Mouse (Mus musculus) embryonic facial prominence, embryonic 11.5 days (tissue): Measurements from ENCODE around the gene Sez6l. TPM values are rescaled to one million over a fixed set of nuclear protein-coding genes. Genes with fewer than 3 reads are reported as not detected.

Source experiments
- ATAC-seq: fragments of 200-750 bp; cut with Nextera tagmentation; replicated peaks from 2 replicates; pipeline ENCODE4 v1.8.0; 2017; ENCODE audit warnings: low read depth; ENCODE audit not compliant: insufficient number of reproducible peaks, low FRiP score, low TSS enrichment
- DNase-seq: peaks from one replicate; pipeline ENCODE4 v3.0.0-alpha.2; 2015; ENCODE audit warnings: low spot score
- H3K27ac ChIP-seq: fragments of 300-500 bp; sonication (generic); replicated peaks from 2 replicates; pipeline ENCODE4 v1.5.1; 2014; ENCODE audit warnings: mild to moderate bottlenecking, low read depth, low read length, control low read depth
- H3K27me3 ChIP-seq: fragments of 300-500 bp; sonication (generic); 2 replicates; pipeline ENCODE4 v1.6.1; 2014; ENCODE audit warnings: mild to moderate bottlenecking, low read length, moderate library complexity, mixed read lengths; ENCODE audit not compliant: control insufficient read depth, insufficient read depth
- H3K36me3 ChIP-seq: fragments of 300-500 bp; sonication (generic); replicated peaks from 2 replicates; pipeline ENCODE4 v1.6.1; 2014; ENCODE audit warnings: low read depth, mild to moderate bottlenecking, low read length, moderate library complexity, mixed read lengths; ENCODE audit not compliant: control insufficient read depth, insufficient read depth
- H3K4me1 ChIP-seq: fragments of 300-500 bp; sonication (generic); 2 replicates; pipeline ENCODE4 v1.6.1; 2014; ENCODE audit warnings: low read length, mixed read lengths; ENCODE audit not compliant: control insufficient read depth, insufficient read depth
- H3K4me2 ChIP-seq: fragments of 300-500 bp; sonication (generic); 2 replicates; pipeline ENCODE4 v1.6.1; 2014; ENCODE audit warnings: low read depth, mild to moderate bottlenecking, control low read depth, low read length, moderate library complexity
- H3K4me3 ChIP-seq: fragments of 300-500 bp; sonication (generic); 2 replicates; pipeline ENCODE4 v1.5.1; 2014; ENCODE audit warnings: low read depth, low read length, control low read depth
- H3K9ac ChIP-seq: fragments of 300-500 bp; sonication (generic); replicated peaks from 2 replicates; pipeline ENCODE4 v1.6.1; 2014; ENCODE audit warnings: mild to moderate bottlenecking, control low read depth, low read length
- H3K9me3 ChIP-seq: fragments of 300-500 bp; sonication (generic); replicated peaks from 2 replicates; pipeline ENCODE4 v1.6.1; 2016; ENCODE audit warnings: mild to moderate bottlenecking, low read length, inconsistent platforms, mixed read lengths; ENCODE audit not compliant: control insufficient read depth
- WGBS: fragments of 180-500 bp; shearing (Covaris S2); extraction: QIAGEN DNeasy Blood & Tissue Kit; methylation state at CpG from one replicate; pipeline ENCODE4 v1.1.7; 2014; 5-methylcytosine and 5-hydroxymethylcytosine counted together
- polyA plus RNA-seq: library from polyadenylated mRNA; unstranded; fragments of >200 nt; fragmentation: Nextera tagmentation; extraction: Ambion mirVana; gene quantifications from 2 replicates; pipeline ENCODE4 v1.2.1, GENCODE M21; 2014

The Sez6l gene
- polyA plus RNA-seq, 1 experiment from 2014 or later, result 0.48 TPM

- Histone ChIP-seq H3K36me3 (no peaks in the 10 kb centered on the region), H3K27ac (no peak overlapping the region), H3K4me3 (no peak overlapping the region), H3K27me3 (no peaks in the 10 kb centered on the region), H3K4me1 (peaks cover 7% of the 10 kb centered on the region), H3K4me2 (no peak overlapping the region), H3K9me3 (no peaks in the 10 kb centered on the region), H3K9ac (no peak overlapping the region)
- no peak for DNase-seq
- ATAC-seq, result no peak
- 90% methylated on average over 9 of the region's 9 CpGs for whole genome bisulfite sequencing
These were observed 59.5 kb downstream of the Sez6l start for GRCm38 (mm10) chr5:112517454-112517853.

DNA sequence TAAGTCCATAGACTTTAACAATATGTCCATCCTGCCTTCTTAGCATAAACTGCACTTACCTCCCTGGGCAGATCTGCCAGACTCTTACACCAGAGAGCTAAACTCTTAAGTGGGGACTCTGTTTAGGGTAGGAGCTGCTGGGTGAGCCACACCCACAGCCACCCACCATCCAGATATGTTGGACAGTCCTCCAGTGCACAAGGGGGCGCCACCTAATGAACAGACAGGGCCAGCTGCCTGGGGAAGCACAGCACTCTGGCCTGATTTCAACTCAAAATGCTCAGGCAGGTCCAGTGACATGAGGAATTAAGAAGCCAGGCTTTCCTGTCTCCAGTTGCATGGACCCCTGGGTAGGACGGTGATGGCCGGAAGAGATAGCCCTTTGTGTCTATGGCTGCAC lies 60.5 kb downstream of the Sez6l start:
- Histone ChIP-seq H3K36me3 (no peaks in the 10 kb centered on the region), H3K27me3 (no peaks in the 10 kb centered on the region), H3K4me1 (peaks cover 6% of the 10 kb centered on the region), H3K4me2 (no peak overlapping the region), H3K4me3 (no peak overlapping the region), H3K27ac (no peak overlapping the region), H3K9me3 (no peaks in the 10 kb centered on the region), H3K9ac (no peak overlapping the region)
- no peak for ATAC-seq
- WGBS, result 91% methylated on average over 3 of the region's 3 CpGs
- DNase-seq, result no peak

DNA sequence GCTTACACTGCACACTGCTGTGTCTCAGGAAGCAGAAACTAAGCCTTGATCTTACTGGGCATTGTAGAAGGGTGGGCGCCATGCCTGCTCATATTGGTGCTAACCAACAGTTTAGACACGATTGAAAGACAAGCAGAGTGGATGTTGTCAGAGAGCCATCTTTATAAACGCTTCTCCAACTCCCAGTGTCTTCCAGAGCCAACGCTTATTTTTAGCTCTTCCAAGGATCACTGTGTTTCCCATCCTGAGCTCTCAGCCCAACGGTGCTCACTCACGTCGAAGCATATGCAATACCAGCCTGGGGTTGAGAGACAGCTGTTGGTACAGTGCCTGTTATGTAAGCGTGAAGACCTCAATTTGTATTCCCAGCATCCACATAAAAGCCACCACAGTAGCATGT lies 66.6 kb downstream of the Sez6l start:
- H3K4me3 ChIP-seq, result no peak overlapping the region
- H3K9me3 ChIP-seq, result no peaks in the 10 kb centered on the region
- DNase-seq, result no peak
- no peaks in the 10 kb centered on the region for H3K4me1 ChIP-seq
- WGBS, result 87% methylated on average over 8 of the region's 8 CpGs
- no peak overlapping the region for H3K4me2 ChIP-seq
- H3K27ac ChIP-seq, result no peak overlapping the region
- no peaks in the 10 kb centered on the region for H3K27me3 ChIP-seq
- H3K36me3 ChIP-seq, result no peaks in the 10 kb centered on the region
- no peak for ATAC-seq
- no peak overlapping the region for H3K9ac ChIP-seq

DNA sequence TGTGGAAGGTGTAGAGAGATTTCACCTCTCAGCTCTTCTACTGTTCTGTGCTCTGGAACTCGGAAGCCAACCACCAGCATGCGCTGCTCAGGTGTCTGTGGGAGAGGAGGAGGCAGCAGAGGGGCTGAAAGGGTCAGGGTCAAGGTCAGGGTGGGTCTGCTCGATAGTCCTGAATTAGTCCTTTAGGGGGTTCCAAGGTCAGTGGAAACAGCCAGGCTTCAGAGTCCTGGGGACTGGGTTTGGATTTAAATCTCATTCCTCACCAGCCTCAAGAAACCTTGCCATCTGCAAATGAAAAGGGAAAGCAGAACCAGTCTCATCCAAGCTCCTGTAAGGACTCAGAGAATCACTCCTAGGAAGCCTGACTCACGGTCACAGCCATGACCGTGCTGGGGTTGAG lies 67.1 kb downstream of the Sez6l start:
- H3K9me3 ChIP-seq, result no peaks in the 10 kb centered on the region
- DNase-seq (no peak), ATAC-seq (no peak)
- H3K4me2 ChIP-seq, result no peak overlapping the region
- H3K9ac ChIP-seq, result no peak overlapping the region
- no peaks in the 10 kb centered on the region for H3K36me3 ChIP-seq
- H3K27me3 ChIP-seq, result no peaks in the 10 kb centered on the region
- WGBS, result 61% methylated on average over 5 of the region's 5 CpGs
- H3K27ac ChIP-seq, result no peak overlapping the region
- no peak overlapping the region for H3K4me3 ChIP-seq
- H3K4me1 ChIP-seq, result no peaks in the 10 kb centered on the region

DNA sequence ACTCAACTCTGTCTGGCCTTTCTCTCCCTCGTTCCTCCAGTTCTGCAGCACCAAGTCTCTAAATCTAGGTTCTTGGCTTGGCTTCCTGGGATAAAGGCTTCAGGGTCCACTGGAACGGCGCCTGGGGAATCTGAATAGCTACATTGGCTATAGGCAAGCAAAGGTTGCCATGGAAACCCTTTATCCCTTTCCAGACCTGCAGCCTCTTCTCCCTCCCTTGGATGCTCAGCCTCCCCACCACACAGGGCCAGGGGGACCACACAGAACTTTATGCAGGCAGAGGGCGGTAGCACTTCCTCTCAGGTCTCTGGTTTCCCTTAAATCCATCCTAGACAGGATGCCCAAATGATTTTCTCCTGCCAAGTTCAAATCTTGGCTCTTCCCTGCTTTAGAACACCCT lies 71.4 kb downstream of the Sez6l start:
- 60% methylated on average over 4 of the region's 4 CpGs for WGBS
- Histone ChIP-seq H3K4me2 (no peak overlapping the region), H3K9ac (no peak overlapping the region), H3K4me1 (no peaks in the 10 kb centered on the region), H3K4me3 (no peak overlapping the region), H3K27ac (no peak overlapping the region), H3K27me3 (no peaks in the 10 kb centered on the region), H3K36me3 (no peaks in the 10 kb centered on the region), H3K9me3 (no peaks in the 10 kb centered on the region)
- DNase-seq (peak; percentile 28), ATAC-seq (no peak)

- Histone ChIP-seq H3K4me1 (no peaks in the 10 kb centered on the region), H3K9me3 (no peaks in the 10 kb centered on the region), H3K36me3 (no peaks in the 10 kb centered on the region), H3K27me3 (no peaks in the 10 kb centered on the region), H3K4me3 (no peak overlapping the region), H3K9ac (no peak overlapping the region), H3K4me2 (no peak overlapping the region), H3K27ac (no peak overlapping the region)
- no peak for ATAC-seq
- 50% methylated on average over 2 of the region's 2 CpGs for WGBS
- DNase-seq, result no peak
These were observed 75.6 kb downstream of the Sez6l start for GRCm38 (mm10) chr5:112501384-112501783.

DNA sequence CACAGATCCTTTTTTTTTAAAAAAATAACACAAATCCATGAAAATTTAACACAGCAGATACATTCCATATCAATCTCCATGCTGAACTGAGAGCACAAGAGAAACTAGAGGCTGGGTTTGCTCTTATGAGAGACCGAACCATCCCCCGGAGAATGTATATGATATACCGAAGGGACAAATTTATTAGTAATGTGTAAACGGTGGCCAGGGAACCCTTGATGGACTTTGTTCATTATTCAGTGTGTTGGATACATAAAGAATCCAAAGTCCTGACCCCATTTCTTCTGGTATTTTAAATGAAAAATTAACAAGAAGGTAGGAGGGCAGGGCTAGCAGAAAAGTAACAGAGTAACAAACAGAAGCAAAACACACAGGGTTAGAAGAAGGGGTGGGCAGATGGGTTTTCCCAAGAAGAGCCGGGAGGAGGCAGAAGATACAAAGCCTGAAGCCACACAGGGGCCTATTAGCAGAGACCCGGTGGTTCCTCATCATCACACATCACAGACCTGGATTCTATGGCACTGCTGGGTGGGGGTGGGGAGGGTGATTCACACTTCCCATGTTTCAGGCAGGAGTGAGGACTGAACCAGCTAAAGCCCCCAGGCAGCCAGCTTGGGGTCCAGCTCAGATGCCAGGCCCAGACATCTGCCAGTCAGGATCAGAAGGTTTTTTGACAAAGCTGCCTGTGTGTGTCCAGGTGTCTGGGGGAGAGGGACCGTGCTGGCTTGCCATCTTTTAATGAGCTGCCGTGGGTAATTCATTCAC lies 76.9 kb downstream of the Sez6l start:
- H3K27me3 ChIP-seq, result no peaks in the 10 kb centered on the region
- H3K27ac ChIP-seq, result no peak overlapping the region
- H3K36me3 ChIP-seq, result no peaks in the 10 kb centered on the region
- H3K4me3 ChIP-seq, result no peak overlapping the region
- H3K9me3 ChIP-seq, result no peaks in the 10 kb centered on the region
- no peaks in the 10 kb centered on the region for H3K4me1 ChIP-seq
- DNase-seq, result no peak
- ATAC-seq, result no peak
- 50% methylated on average over 8 of the region's 8 CpGs for WGBS
- H3K9ac ChIP-seq, result no peak overlapping the region
- no peak overlapping the region for H3K4me2 ChIP-seq

- no peak for ATAC-seq
- no peak overlapping the region for H3K9ac ChIP-seq
- WGBS, result 68% methylated on average over 13 of the region's 13 CpGs
- no peak for DNase-seq
- no peaks in the 10 kb centered on the region for H3K4me1 ChIP-seq
- no peak overlapping the region for H3K27ac ChIP-seq
- no peak overlapping the region for H3K4me3 ChIP-seq
- H3K27me3 ChIP-seq, result no peaks in the 10 kb centered on the region
- H3K36me3 ChIP-seq, result no peaks in the 10 kb centered on the region
- no peaks in the 10 kb centered on the region for H3K9me3 ChIP-seq
- no peak overlapping the region for H3K4me2 ChIP-seq
These were observed 77.8 kb downstream of the Sez6l start for GRCm38 (mm10) chr5:112498921-112499917.
